Mouse (Mus musculus): ENCODE measurements around the gene Cd302. TPM values are rescaled to one million over a fixed set of nuclear protein-coding genes. Genes with fewer than 3 reads are reported as not detected.

Cd302 gene
- total and polyA plus RNA-seq, 2 experiments from 2014 or later, result 6.1 to 16.8 TPM

GRCm38 (mm10) chr2:60303796-60304195 is 19.5 kb upstream of the Cd302 start:
- Histone ChIP-seq H3K4me3 (ENCODE audit: low read depth, low read length) (no peak overlapping the region), H3K4me1 (ENCODE audit: insufficient read depth, low read length) (no peaks in the 10 kb centered on the region), H3K9me3 (ENCODE audit: low read length) (no peaks in the 10 kb centered on the region), H3K9ac (replicated peaks; ENCODE audit: low read length, poor library complexity, severe bottlenecking) (no peak overlapping the region), H3K27me3 (ENCODE audit: insufficient read depth, low read length) (no peaks in the 10 kb centered on the region), H3K27ac (ENCODE audit: low read depth, low read length) (no peak overlapping the region), H3K4me2 (ENCODE audit: low read depth, low read length, poor library complexity, severe bottlenecking) (no peak overlapping the region), H3K36me3 (ENCODE audit: insufficient read depth, low read length) (no peaks in the 10 kb centered on the region)
- no peak for TF ChIP-seq CTCF (IDR thresholded peaks at IDR 0.05)
- ATAC-seq (ENCODE audit: low FRiP score) (no peak), DNase-seq (ENCODE audit: low spot score) (no peak)
- 86% methylated on average over 4 of the region's 4 CpGs for WGBS

GRCm38 (mm10) chr2:60299323-60299722 is 15.0 kb upstream of the Cd302 start:
- Histone ChIP-seq H3K9ac (replicated peaks; ENCODE audit: low read length, poor library complexity, severe bottlenecking) (no peak overlapping the region), H3K4me2 (ENCODE audit: low read depth, low read length, poor library complexity, severe bottlenecking) (no peak overlapping the region), H3K9me3 (ENCODE audit: low read length) (no peaks in the 10 kb centered on the region), H3K27me3 (ENCODE audit: insufficient read depth, low read length) (no peaks in the 10 kb centered on the region), H3K4me3 (ENCODE audit: low read depth, low read length) (no peak overlapping the region), H3K27ac (ENCODE audit: low read depth, low read length) (no peak overlapping the region), H3K4me1 (ENCODE audit: insufficient read depth, low read length) (no peaks in the 10 kb centered on the region), H3K36me3 (ENCODE audit: insufficient read depth, low read length) (no peaks in the 10 kb centered on the region)
- no peak for TF ChIP-seq CTCF (IDR thresholded peaks at IDR 0.05)
- 94% methylated on average over 2 of the region's 2 CpGs for WGBS
- no peak for ATAC-seq (ENCODE audit: low FRiP score)
- no peak for DNase-seq (ENCODE audit: low spot score)

DNA sequence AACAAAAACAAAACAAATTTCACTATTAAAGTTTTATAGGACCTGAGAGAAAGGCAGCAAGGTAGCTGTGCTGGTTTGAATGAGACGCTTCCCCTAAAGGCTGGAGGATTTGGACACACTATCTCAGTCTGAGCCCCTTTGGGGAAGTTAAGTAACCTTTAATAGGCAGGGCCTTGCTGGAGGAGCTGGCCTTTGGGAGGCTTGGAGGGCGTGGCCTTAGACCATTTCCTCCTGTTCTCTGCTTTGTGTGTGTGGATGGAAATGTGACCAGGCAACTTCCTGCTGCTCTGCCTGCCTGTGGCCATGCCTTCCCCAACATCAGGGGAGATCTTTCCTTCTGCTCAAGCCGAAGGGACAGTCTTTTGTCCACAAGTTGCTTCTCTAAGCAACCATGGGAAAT is 14.0 kb upstream of the Cd302 start:
- WGBS, result 78% methylated on average over 3 of the region's 3 CpGs
- no peak for ATAC-seq (ENCODE audit: low FRiP score)
- Histone ChIP-seq H3K4me2 (ENCODE audit: low read depth, low read length, poor library complexity, severe bottlenecking) (no peak overlapping the region), H3K36me3 (ENCODE audit: insufficient read depth, low read length) (no peaks in the 10 kb centered on the region), H3K27me3 (ENCODE audit: insufficient read depth, low read length) (no peaks in the 10 kb centered on the region), H3K9me3 (ENCODE audit: low read length) (no peaks in the 10 kb centered on the region), H3K9ac (replicated peaks; ENCODE audit: low read length, poor library complexity, severe bottlenecking) (no peak overlapping the region), H3K4me3 (ENCODE audit: low read depth, low read length) (no peak overlapping the region), H3K27ac (ENCODE audit: low read depth, low read length) (no peak overlapping the region), H3K4me1 (ENCODE audit: insufficient read depth, low read length) (no peaks in the 10 kb centered on the region)
- no peak for TF ChIP-seq CTCF (IDR thresholded peaks at IDR 0.05)
- no peak for DNase-seq (ENCODE audit: low spot score)

- Histone ChIP-seq H3K9ac (replicated peaks; ENCODE audit: low read length, poor library complexity, severe bottlenecking) (no peak overlapping the region), H3K27ac (ENCODE audit: low read depth, low read length) (no peak overlapping the region), H3K4me1 (ENCODE audit: insufficient read depth, low read length) (no peaks in the 10 kb centered on the region), H3K9me3 (ENCODE audit: low read length) (no peaks in the 10 kb centered on the region), H3K4me2 (ENCODE audit: low read depth, low read length, poor library complexity, severe bottlenecking) (no peak overlapping the region), H3K27me3 (ENCODE audit: insufficient read depth, low read length) (no peaks in the 10 kb centered on the region), H3K36me3 (ENCODE audit: insufficient read depth, low read length) (no peaks in the 10 kb centered on the region), H3K4me3 (ENCODE audit: low read depth, low read length) (no peak overlapping the region)
- DNase-seq (ENCODE audit: low spot score) (no peak), ATAC-seq (ENCODE audit: low FRiP score) (no peak)
- TF ChIP-seq CTCF (IDR thresholded peaks at IDR 0.05), result no peak
- 90% methylated on average over 4 of the region's 4 CpGs for WGBS
Observed at GRCm38 (mm10) chr2:60291381-60291780, 7.1 kb upstream of the Cd302 start.

DNA sequence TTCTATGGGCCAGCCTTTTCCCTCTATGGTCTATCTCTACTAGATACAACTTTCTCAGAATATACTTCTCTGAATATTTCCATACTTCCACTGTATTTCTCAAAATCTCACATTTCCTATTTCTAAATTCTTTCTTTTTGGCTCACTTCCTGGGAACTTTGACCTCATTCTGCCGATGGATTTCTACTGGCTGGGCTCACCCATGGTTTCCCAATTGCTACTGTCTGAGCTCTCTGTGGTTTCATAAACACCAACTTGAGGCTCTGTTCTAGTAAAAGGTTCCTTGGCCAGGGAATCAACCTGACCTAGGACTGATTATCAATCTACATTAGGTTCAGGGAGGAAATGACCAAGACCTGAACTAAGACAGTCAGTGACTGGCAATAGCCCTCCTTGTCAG is 5.2 kb upstream of the Cd302 start:
- no peak overlapping the region for H3K27ac ChIP-seq (ENCODE audit: low read depth, low read length)
- no peak for TF ChIP-seq CTCF (IDR thresholded peaks at IDR 0.05)
- 90% methylated on average over 1 of the region's 1 CpGs for WGBS

GRCm38 (mm10) chr2:60288606-60289005 is 4.3 kb upstream of the Cd302 start:
- H3K36me3 ChIP-seq (ENCODE audit: insufficient read depth, low read length), result no peaks in the 10 kb centered on the region
- no peak overlapping the region for H3K4me3 ChIP-seq (ENCODE audit: low read depth, low read length)
- H3K9ac ChIP-seq (replicated peaks; ENCODE audit: low read length, poor library complexity, severe bottlenecking), result no peak overlapping the region
- no peak overlapping the region for H3K27ac ChIP-seq (ENCODE audit: low read depth, low read length)
- DNase-seq (ENCODE audit: low spot score), result no peak
- H3K4me2 ChIP-seq (ENCODE audit: low read depth, low read length, poor library complexity, severe bottlenecking), result no peak overlapping the region
- WGBS, result 81% methylated on average over 4 of the region's 4 CpGs
- no peak for TF ChIP-seq CTCF (IDR thresholded peaks at IDR 0.05)
- no peaks in the 10 kb centered on the region for H3K4me1 ChIP-seq (ENCODE audit: insufficient read depth, low read length)
- no peak for ATAC-seq (ENCODE audit: low FRiP score)
- no peaks in the 10 kb centered on the region for H3K9me3 ChIP-seq (ENCODE audit: low read length)
- peaks cover 6% of the 10 kb centered on the region; the same call in 1 of the 2 replicates for H3K27me3 ChIP-seq (ENCODE audit: insufficient read depth, low read length)

More for the DNA sequence above, 5.2 kb upstream of the Cd302 start:
- Histone ChIP-seq H3K27me3 (ENCODE audit: insufficient read depth, low read length) (peaks cover 6% of the 10 kb centered on the region; the same call in 1 of the 2 replicates), H3K4me3 (ENCODE audit: low read depth, low read length) (no peak overlapping the region), H3K9ac (replicated peaks; ENCODE audit: low read length, poor library complexity, severe bottlenecking) (no peak overlapping the region), H3K36me3 (ENCODE audit: insufficient read depth, low read length) (no peaks in the 10 kb centered on the region), H3K4me2 (ENCODE audit: low read depth, low read length, poor library complexity, severe bottlenecking) (no peak overlapping the region), H3K9me3 (ENCODE audit: low read length) (no peaks in the 10 kb centered on the region), H3K4me1 (ENCODE audit: insufficient read depth, low read length) (no peaks in the 10 kb centered on the region)
- DNase-seq (ENCODE audit: low spot score) (no peak), ATAC-seq (ENCODE audit: low FRiP score) (no peak)

Measured in midbrain, postnatal 0 days (tissue).